Mouse (Mus musculus) lung, postnatal 36 days (tissue): ENCODE data around the gene Suox.
A peak's percentile ranks its signal among the peaks of the same experiment; 100 is the strongest.
"Not testable (repeated sequence)": the region's sequence is repeated elsewhere in the genome, so short reads cannot be mapped to it uniquely, and the experiment has no call there.

Source experiments
- DNase-seq: peaks from one replicate; pipeline ENCODE4 v3.0.0; 2022; ENCODE audit warnings: mixed read lengths

Suox gene

DNA sequence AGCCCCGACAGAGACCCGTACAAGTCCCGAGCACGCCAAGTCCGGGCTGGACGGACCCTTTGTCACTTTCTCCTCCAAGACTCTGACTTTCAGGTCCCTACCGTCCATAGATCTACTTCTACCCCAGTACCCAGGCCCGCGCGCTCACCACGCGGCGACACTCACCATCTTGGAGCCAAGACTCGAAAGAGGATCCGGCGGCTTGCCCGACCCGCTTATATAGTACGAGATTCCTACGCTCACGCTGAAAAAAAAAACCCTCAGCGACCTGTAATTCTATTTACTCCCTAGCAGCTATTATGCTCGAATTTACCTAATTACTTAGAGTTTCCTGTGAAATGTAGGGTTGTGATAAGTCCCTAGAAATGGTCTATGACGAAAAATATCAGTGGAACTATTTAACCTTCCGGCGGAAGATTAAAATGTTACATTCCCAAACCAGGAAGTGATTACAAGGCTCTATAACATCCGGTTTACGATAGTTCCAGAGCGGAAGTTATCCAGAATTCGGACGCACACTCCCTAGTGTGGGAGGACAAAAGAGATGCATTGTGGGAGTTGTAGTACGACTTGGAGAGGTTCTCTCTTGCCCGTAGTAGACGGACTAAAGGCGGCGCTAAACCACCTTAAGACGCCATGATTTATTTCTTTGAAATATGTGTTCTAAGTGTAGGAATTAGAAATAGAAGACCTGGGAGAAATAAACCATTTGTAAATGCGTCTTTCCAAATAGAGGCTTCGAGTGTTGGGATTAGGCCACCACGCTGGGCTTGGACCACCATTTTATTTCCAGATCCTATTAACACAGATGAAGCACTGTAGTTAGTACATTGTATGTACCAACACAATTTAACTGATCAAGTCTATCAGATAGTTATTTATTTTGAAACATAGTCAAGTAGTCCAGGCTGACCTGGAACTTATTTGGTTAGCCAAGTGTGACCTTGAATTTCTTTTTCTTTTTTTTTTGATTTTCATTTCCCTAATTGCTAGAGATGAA, 47.3 kb downstream of the Suox start, which contains the start of gene Rps26:
Gene Rps26, minus strand, starts transcription at position 437 of the 1,000 bp plus-strand sequence.
- DNase-seq, result peak; percentile 99

DNA sequence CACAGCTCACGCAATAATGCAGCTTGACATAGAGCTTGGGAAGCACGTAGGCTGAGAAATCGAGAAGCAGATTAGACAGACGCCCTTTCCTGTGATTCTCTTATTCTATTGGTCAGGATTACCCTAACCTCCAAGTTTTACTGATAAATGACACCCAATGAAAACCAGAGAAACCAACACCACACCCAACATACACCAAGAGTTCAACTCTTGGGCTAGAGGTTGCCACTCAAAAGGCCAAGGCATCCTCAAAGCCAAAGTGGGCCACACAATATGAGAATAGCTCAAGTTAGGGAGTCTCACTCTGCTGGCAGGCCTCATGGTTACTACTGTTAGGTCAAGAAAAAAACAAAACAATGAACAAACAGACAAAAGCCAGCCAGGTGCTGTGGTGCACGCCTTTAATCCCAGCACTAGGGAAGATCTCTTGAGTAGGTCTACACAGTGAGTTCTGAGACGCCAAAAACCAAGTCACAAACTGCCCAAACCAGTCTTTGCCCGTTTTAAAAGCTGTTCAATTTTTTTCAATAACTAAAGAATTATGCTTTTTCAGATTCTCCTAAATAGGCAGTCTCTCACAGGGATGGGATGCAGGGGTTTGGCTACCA, 48.5 kb downstream of the Suox start:
- no peak for DNase-seq

GRCm38 (mm10) chr10:128623106-128623613, 50.7 kb downstream of the Suox start:
- not testable (repeated sequence) for DNase-seq

GRCm38 (mm10) chr10:128622702-128623101, 51.2 kb downstream of the Suox start:
- no peak for DNase-seq

- no peak for DNase-seq
Measured at GRCm38 (mm10) chr10:128621986-128622520, 51.8 kb downstream of the Suox start.

DNA sequence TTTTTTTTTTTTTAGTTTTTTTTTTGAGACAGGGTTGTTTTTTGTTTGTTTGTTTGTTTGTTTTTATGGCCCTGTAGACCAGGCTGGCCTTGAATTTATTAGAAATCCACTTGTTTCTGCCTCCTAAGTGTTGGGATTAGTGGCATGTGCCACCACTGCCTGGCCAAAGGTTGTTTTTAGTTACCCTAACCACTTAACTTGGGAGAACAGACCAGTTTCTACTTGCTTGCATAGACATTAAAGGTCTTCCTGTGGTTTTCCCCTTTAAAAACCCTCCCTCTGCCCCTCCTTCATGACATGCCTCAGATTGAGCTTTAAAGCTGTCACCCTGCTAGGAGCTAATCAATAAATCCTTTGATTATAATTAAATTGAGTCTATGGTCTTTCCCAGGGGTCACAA, 53.6 kb downstream of the Suox start:
- no peak for DNase-seq
